Mouse (Mus musculus) limb, embryonic 11.5 days (tissue): ENCODE results near the gene Fanci. TPM values are rescaled to one million over a fixed set of nuclear protein-coding genes. Genes with fewer than 3 reads are reported as not detected.

Experiments
- ATAC-seq: fragments of 200-750 bp; cut with Nextera tagmentation; 2 replicates; pipeline ENCODE4 v1.8.0; 2017; ENCODE audit warnings: low read depth; ENCODE audit not compliant: insufficient number of reproducible peaks, low FRiP score, low TSS enrichment
- DNase-seq: peaks from one replicate; pipeline ENCODE4 v3.0.0-alpha.2; 2015; ENCODE audit warnings: low spot score
- H3K27ac ChIP-seq: fragments of 300-500 bp; sonication (generic); replicated peaks from 2 replicates; pipeline ENCODE4 v1.5.1; 2014; ENCODE audit warnings: low read depth, mild to moderate bottlenecking, low read length
- H3K27me3 ChIP-seq: fragments of 300-500 bp; sonication (generic); 2 replicates; pipeline ENCODE4 v1.6.1; 2014; ENCODE audit warnings: mild to moderate bottlenecking, low read length, mixed read lengths; ENCODE audit not compliant: control insufficient read depth, insufficient read depth
- H3K36me3 ChIP-seq: fragments of 300-500 bp; sonication (generic); 2 replicates; pipeline ENCODE4 v1.6.1; 2014; ENCODE audit warnings: mild to moderate bottlenecking, low read length, moderate library complexity, mixed read lengths; ENCODE audit not compliant: control insufficient read depth, insufficient read depth
- H3K4me1 ChIP-seq: fragments of 300-500 bp; sonication (generic); 2 replicates; pipeline ENCODE4 v1.6.1; 2014; ENCODE audit warnings: low read length, mixed read lengths; ENCODE audit not compliant: control insufficient read depth, insufficient read depth
- H3K4me2 ChIP-seq: fragments of 300-500 bp; sonication (generic); 2 replicates; pipeline ENCODE4 v1.6.1; 2014; ENCODE audit warnings: low read depth, mild to moderate bottlenecking, moderate library complexity; ENCODE audit not compliant: severe bottlenecking
- H3K4me3 ChIP-seq: fragments of 300-500 bp; sonication (generic); 2 replicates; pipeline ENCODE4 v1.5.1; 2014; ENCODE audit warnings: low read depth, low read length
- H3K9ac ChIP-seq: fragments of 300-500 bp; sonication (generic); 2 replicates; pipeline ENCODE4 v1.6.1; 2014; ENCODE audit warnings: mild to moderate bottlenecking, low read length
- H3K9me3 ChIP-seq: fragments of 300-500 bp; sonication (generic); 2 replicates; pipeline ENCODE4 v1.6.1; 2016; ENCODE audit warnings: low read length; ENCODE audit not compliant: control insufficient read depth
- WGBS: fragments of 180-500 bp; shearing (Covaris S2); extraction: QIAGEN DNeasy Blood & Tissue Kit; methylation state at CpG from one replicate; pipeline ENCODE4 v1.1.7; 2014; 5-methylcytosine and 5-hydroxymethylcytosine counted together
- polyA plus RNA-seq: library from polyadenylated mRNA; unstranded; fragments of >200 nt; fragmentation: Nextera tagmentation; extraction: Ambion mirVana; gene quantifications from 2 replicates; pipeline ENCODE4 v1.2.1, GENCODE M21; 2014

The Fanci gene
- polyA plus RNA-seq, 1 experiment from 2014 or later = 17.7 TPM

- 55% methylated on average over 2 of the region's 2 CpGs for WGBS
- Histone ChIP-seq H3K4me2 (no peak overlapping the region), H3K27ac (no peak overlapping the region), H3K4me1 (no peaks in the 10 kb centered on the region), H3K27me3 (no peaks in the 10 kb centered on the region), H3K9ac (no peak overlapping the region), H3K4me3 (no peak overlapping the region), H3K9me3 (no peaks in the 10 kb centered on the region), H3K36me3 (no peaks in the 10 kb centered on the region)
- ATAC-seq = no peak
- DNase-seq = no peak
Observed at GRCm38 (mm10) chr7:79472792-79473191, 81.1 kb downstream of the Fanci start.

DNA sequence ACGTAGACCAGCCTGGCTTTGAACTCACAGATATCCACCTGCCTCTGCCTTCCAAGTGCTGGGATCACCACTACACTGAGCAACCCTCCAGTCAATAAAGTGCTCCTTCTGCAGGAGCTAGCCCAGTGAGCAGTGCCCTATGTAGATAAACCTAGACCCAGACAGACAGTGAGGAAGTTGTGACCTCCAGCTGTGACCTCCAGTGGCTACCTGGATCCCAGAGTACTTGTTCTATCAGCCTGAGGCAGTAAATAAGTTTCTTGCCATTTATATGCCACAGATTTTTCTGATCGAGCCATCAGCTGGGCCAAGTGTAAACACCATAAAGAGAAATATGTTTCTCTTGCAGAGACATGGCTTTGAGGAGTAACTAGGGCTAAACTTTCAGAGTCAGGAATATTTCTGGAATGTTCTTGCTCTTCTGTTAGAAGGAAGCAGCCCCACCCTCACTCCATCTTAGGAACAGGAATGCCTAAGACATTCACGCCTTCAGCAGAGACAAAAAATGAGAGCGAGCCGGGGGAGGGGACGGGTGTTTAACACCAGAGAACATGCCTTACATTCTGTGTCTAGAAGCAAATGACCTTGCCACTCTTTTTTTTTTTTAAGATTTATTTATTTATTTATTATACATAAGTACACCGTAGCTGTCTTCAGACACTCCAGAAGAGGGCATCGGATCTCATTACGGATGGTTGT lies 81.9 kb downstream of the Fanci start:
- DNase-seq = no peak
- H3K27ac ChIP-seq = no peak overlapping the region
- no peaks in the 10 kb centered on the region for H3K27me3 ChIP-seq
- H3K4me2 ChIP-seq = no peak overlapping the region
- H3K9me3 ChIP-seq = no peaks in the 10 kb centered on the region
- H3K36me3 ChIP-seq = no peaks in the 10 kb centered on the region
- H3K4me3 ChIP-seq = no peak overlapping the region
- H3K9ac ChIP-seq = no peak overlapping the region
- H3K4me1 ChIP-seq = no peaks in the 10 kb centered on the region
- WGBS = 90% methylated on average over 9 of the region's 9 CpGs
- ATAC-seq = no peak

DNA sequence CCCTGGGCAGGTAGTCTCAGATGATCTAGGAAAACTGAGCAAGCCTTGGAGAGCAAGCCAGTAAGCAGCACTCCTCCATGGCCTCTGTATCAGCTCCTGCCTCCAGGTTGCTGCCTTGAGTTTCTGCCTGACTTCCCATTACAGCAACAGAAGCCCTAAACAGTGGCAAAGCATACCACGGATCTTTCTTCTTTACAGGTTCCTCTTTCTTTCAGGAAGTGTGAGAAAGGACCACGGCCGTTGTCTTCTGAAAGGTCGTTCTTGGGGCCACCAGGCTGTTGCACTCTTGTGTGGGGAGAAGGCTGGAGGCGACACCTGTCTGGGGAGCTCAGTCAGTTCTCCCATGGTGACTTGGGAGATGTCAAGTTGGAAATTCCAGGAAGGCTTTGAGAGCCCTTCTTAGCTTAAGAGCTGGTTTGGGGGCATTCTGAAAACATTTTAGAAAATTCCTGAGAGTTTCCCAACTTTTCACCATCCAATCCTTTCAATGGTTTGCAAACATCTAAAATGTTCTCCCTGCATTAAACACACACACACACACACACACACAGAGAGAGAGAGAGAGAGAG lies 83.2 kb downstream of the Fanci start:
- WGBS = 78% methylated on average over 5 of the region's 5 CpGs

DNA sequence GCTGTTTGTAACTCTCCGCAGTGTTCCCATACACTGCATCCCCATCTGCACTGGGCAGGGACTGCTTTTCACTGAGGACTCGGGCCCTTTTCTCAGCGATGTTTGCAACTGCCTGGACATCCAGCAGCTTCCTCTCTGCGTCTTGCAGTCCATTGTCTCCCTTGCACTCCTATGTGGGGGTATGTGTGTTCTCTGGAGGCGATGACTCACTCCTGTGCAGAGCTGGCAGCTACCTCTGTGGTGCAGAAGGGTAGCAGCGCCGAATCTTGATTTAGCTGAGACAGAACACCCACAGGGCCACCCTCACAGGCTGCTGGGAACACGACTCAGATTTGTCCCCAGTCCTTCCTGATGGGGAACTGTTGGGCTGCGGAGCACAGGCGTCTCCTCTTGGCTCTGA lies 94.8 kb downstream of the Fanci start:
- WGBS = 65% methylated on average over 10 of the region's 10 CpGs

More for the DNA sequence above, 83.2 kb downstream of the Fanci start:
- Histone ChIP-seq H3K4me1 (no peaks in the 10 kb centered on the region), H3K4me3 (no peak overlapping the region), H3K27me3 (no peaks in the 10 kb centered on the region), H3K27ac (no peak overlapping the region), H3K9ac (no peak overlapping the region), H3K4me2 (no peak overlapping the region), H3K9me3 (no peaks in the 10 kb centered on the region), H3K36me3 (no peaks in the 10 kb centered on the region)
- no peak for ATAC-seq
- DNase-seq = no peak

GRCm38 (mm10) chr7:79493915-79494314 lies 102.2 kb downstream of the Fanci start:
- Histone ChIP-seq H3K27me3 (peaks cover 48% of the 10 kb centered on the region), H3K9ac (no peak overlapping the region), H3K9me3 (no peaks in the 10 kb centered on the region), H3K4me1 (peaks cover 6% of the 10 kb centered on the region; the same call in 1 of the 2 replicates), H3K4me2 (no peak overlapping the region), H3K4me3 (no peak overlapping the region), H3K27ac (no peak overlapping the region), H3K36me3 (no peaks in the 10 kb centered on the region)
- DNase-seq (peak; percentile 79), ATAC-seq (no peak)
- WGBS = 10% methylated on average over 8 of the region's 8 CpGs

More for the DNA sequence above, 94.8 kb downstream of the Fanci start:
- Histone ChIP-seq H3K4me1 (no peaks in the 10 kb centered on the region), H3K36me3 (no peaks in the 10 kb centered on the region), H3K4me2 (no peak overlapping the region), H3K4me3 (no peak overlapping the region), H3K9me3 (no peaks in the 10 kb centered on the region), H3K27ac (no peak overlapping the region), H3K27me3 (no peaks in the 10 kb centered on the region), H3K9ac (no peak overlapping the region)
- no peak for ATAC-seq
- DNase-seq = no peak

- Histone ChIP-seq H3K9me3 (no peaks in the 10 kb centered on the region), H3K27me3 (peaks cover 70% of the 10 kb centered on the region), H3K4me3 (no peak overlapping the region), H3K36me3 (no peaks in the 10 kb centered on the region), H3K4me1 (peaks cover 6% of the 10 kb centered on the region; the same call in 1 of the 2 replicates), H3K27ac (no peak overlapping the region), H3K9ac (no peak overlapping the region), H3K4me2 (peak overlapping the region; percentile 5; the same call in 1 of the 2 replicates)
- ATAC-seq = peak; percentile 49
- WGBS = 1% methylated on average over 38 of the region's 38 CpGs
- peak; percentile 93 for DNase-seq
Observed at GRCm38 (mm10) chr7:79495988-79496815, 104.5 kb downstream of the Fanci start.

- ATAC-seq (no peak), DNase-seq (no peak)
- Histone ChIP-seq H3K27me3 (peaks cover 77% of the 10 kb centered on the region), H3K4me1 (peaks cover 6% of the 10 kb centered on the region; the same call in 1 of the 2 replicates), H3K9me3 (no peaks in the 10 kb centered on the region), H3K36me3 (no peaks in the 10 kb centered on the region), H3K4me3 (no peak overlapping the region), H3K27ac (no peak overlapping the region), H3K4me2 (no peak overlapping the region), H3K9ac (no peak overlapping the region)
- 4% methylated on average over 9 of the region's 9 CpGs for WGBS
Observed at GRCm38 (mm10) chr7:79496816-79497328, 105.1 kb downstream of the Fanci start.

- H3K9ac ChIP-seq = no peak overlapping the region
- peak; percentile 63 for DNase-seq
- WGBS = 1% methylated on average over 20 of the region's 20 CpGs
- peaks cover 6% of the 10 kb centered on the region; the same call in 1 of the 2 replicates for H3K4me1 ChIP-seq
- H3K4me2 ChIP-seq = 0 out of 2 replicates have a peak overlapping the region, but pooled peaks have one; percentile 7
- H3K36me3 ChIP-seq = no peaks in the 10 kb centered on the region
- no peak for ATAC-seq
- no peaks in the 10 kb centered on the region for H3K9me3 ChIP-seq
- H3K4me3 ChIP-seq = no peak overlapping the region
- no peak overlapping the region for H3K27ac ChIP-seq
- peaks cover 86% of the 10 kb centered on the region for H3K27me3 ChIP-seq
Observed at GRCm38 (mm10) chr7:79497701-79498115, 106.0 kb downstream of the Fanci start.
